Mouse (Mus musculus): ENCODE data around the gene 1600014C23Rik.

GRCm38 (mm10) chr17:45772096-45772495, 38.5 kb upstream of the 1600014C23Rik start:
- TF ChIP-seq CTCF (conservative IDR thresholded peaks at IDR 0.05; ENCODE audit: low read length) (no peak), NANOG (IDR thresholded peaks at IDR 0.05; ENCODE audit: borderline replicate concordance, low read length) (no peak), POU5F1 (IDR thresholded peaks at IDR 0.05; ENCODE audit: borderline replicate concordance, low read length) (no peak)

Data from E14TG2a.4 (cell line).